Mouse (Mus musculus) lung, adult 2 months (tissue): ENCODE results near the gene Crat. TPM values are rescaled to one million over a fixed set of nuclear protein-coding genes. Genes with fewer than 3 reads are reported as not detected.

ENCODE experiments used
- DNase-seq: peaks from one replicate; pipeline ENCODE4 v3.0.0; 2022
- H3K4me1 ChIP-seq: fragments of 200-500 bp; 2 replicates; pipeline ENCODE4 v1.6.1; 2011; ENCODE audit warnings: low read length; ENCODE audit not compliant: control insufficient read depth, insufficient read depth
- H3K4me3 ChIP-seq: fragments of 200-500 bp; replicated peaks from 2 replicates; pipeline ENCODE3; 2011; ENCODE audit warnings: low read depth, mild to moderate bottlenecking, control low read depth, low read length; ENCODE audit errors: extremely low read depth
- CTCF ChIP-seq: fragments of 200-500 bp; IDR thresholded peaks from 2 replicates; pipeline ENCODE4 v1.5.1; 2011; ENCODE audit warnings: mild to moderate bottlenecking, low read length, control low read depth; ENCODE audit not compliant: insufficient read depth
- POLR2A ChIP-seq: fragments of 200-500 bp; IDR thresholded peaks from 2 replicates; pipeline ENCODE4 v1.6.1; 2011; ENCODE audit warnings: low read depth, mild to moderate bottlenecking, control low read depth, low read length, borderline replicate concordance; ENCODE audit errors: extremely low read depth
- whole genome bisulfite sequencing: fragments of 180-500 bp; shearing (Covaris S2); methylation state at CpG from one replicate; pipeline ENCODE4 v1.1.7; 2018; 5-methylcytosine and 5-hydroxymethylcytosine counted together
- polyA plus RNA-seq: library from polyadenylated mRNA; depleted of rRNA; stranded (reverse); fragments of >200 nt; gene quantifications from 2 replicates; pipeline ENCODE4 v1.2.3, GENCODE M21; 2012

The Crat gene
- polyA plus RNA-seq, 1 experiment, result 103 TPM

- 78% methylated on average over 10 of the region's 10 CpGs for WGBS
- H3K4me3 ChIP-seq, result no peak overlapping the region
- no peaks in the 10 kb centered on the region for H3K4me1 ChIP-seq
- TF ChIP-seq POLR2A (no peak), CTCF (no peak)
- DNase-seq, result no peak
Measured at GRCm38 (mm10) chr2:30380564-30381376, 34.8 kb downstream of the Crat start.

- no peaks in the 10 kb centered on the region for H3K4me1 ChIP-seq
- DNase-seq, result no peak
- TF ChIP-seq POLR2A, result no peak
- no peak for TF ChIP-seq CTCF
- WGBS, result 77% methylated on average over 7 of the region's 7 CpGs
- H3K4me3 ChIP-seq, result no peak overlapping the region
Measured at GRCm38 (mm10) chr2:30379307-30379706, 36.3 kb downstream of the Crat start.

DNA sequence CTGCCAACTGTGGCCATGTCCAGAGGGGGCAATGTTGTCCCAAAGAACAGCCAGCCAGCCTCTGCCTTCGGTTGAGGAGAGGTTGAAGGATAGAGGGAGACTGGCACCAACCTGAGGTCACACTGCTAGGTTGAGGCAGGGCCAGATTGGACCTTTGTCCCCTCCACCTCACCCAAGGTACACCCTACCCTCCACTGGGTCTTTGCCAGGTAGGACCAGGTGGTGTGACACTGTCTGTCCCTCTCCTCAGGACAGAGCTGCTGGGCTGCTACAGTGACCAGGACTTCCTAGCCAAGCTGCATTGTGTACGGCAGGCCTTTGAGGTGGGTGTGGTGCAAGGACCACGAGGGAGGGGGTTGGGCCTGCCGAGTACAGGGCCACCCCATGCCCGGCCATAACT, 37.9 kb downstream of the Crat start:
- Histone ChIP-seq H3K4me1 (no peaks in the 10 kb centered on the region), H3K4me3 (no peak overlapping the region)
- TF ChIP-seq CTCF (no peak), POLR2A (no peak)
- DNase-seq, result no peak
- 84% methylated on average over 5 of the region's 5 CpGs for WGBS

GRCm38 (mm10) chr2:30375893-30376292, 39.7 kb downstream of the Crat start:
- TF ChIP-seq POLR2A, result no peak
- TF ChIP-seq CTCF, result no peak
- 89% methylated on average over 10 of the region's 10 CpGs for WGBS
- DNase-seq, result no peak
- no peak overlapping the region for H3K4me3 ChIP-seq
- no peaks in the 10 kb centered on the region for H3K4me1 ChIP-seq

DNA sequence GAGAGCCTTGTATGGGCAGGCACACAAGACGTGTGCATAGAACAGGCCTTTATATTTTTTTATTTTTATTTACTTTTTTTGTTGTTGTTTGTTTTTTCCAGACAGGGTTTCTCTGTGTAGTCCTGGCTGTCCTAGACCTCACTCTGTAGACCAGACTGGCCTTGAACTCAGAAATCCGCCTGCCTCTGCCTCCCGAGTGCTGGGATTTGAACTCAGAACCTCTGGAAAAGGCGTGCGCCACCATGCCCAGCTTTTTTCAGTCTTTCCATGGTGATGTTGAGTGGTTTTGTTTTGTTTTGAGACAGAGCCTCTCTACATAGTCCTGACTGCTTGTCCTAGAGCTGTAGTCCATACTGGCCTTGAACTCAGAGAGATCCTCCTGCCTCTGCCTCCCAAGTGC, 42.9 kb downstream of the Crat start:
- 97% methylated on average over 5 of the region's 5 CpGs for WGBS
- no peak for DNase-seq
- TF ChIP-seq CTCF, result no peak
- TF ChIP-seq POLR2A, result no peak
- H3K4me1 ChIP-seq, result no peaks in the 10 kb centered on the region
- no peak overlapping the region for H3K4me3 ChIP-seq

DNA sequence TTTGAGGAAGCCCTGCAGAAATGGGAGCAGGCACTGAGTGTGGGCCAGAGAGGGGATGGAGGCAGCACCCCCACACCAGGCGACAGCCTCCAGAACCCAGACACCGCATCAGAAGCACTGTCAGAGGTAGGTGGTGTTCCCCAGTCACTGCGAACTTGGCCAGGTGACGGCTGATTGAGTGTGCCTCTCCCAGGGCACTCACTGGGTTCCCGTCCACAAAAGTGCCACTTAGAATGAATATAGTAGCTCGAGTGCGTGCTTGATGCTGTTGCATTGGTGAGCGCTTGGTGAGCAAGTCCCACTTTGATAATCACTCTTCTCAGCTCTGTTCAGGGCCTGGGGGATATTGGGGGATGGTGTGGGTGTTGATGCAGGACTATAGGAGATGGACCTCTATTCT, 44.1 kb downstream of the Crat start:
- DNase-seq, result peak; percentile 64
- TF ChIP-seq POLR2A (no peak), CTCF (no peak)
- Histone ChIP-seq H3K4me3 (no peak overlapping the region), H3K4me1 (no peaks in the 10 kb centered on the region)
- WGBS, result 78% methylated on average over 8 of the region's 8 CpGs

GRCm38 (mm10) chr2:30366203-30366602, 49.4 kb downstream of the Crat start:
- 44% methylated on average over 5 of the region's 5 CpGs for WGBS
- DNase-seq, result no peak
- Histone ChIP-seq H3K4me3 (no peak overlapping the region), H3K4me1 (no peaks in the 10 kb centered on the region)
- TF ChIP-seq POLR2A (no peak), CTCF (no peak)

- TF ChIP-seq CTCF (no peak), POLR2A (no peak)
- WGBS, result 64% methylated on average over 2 of the region's 2 CpGs
- Histone ChIP-seq H3K4me1 (no peaks in the 10 kb centered on the region), H3K4me3 (no peak overlapping the region)
- DNase-seq, result no peak
Measured at GRCm38 (mm10) chr2:30365281-30366069, 50.1 kb downstream of the Crat start.

DNA sequence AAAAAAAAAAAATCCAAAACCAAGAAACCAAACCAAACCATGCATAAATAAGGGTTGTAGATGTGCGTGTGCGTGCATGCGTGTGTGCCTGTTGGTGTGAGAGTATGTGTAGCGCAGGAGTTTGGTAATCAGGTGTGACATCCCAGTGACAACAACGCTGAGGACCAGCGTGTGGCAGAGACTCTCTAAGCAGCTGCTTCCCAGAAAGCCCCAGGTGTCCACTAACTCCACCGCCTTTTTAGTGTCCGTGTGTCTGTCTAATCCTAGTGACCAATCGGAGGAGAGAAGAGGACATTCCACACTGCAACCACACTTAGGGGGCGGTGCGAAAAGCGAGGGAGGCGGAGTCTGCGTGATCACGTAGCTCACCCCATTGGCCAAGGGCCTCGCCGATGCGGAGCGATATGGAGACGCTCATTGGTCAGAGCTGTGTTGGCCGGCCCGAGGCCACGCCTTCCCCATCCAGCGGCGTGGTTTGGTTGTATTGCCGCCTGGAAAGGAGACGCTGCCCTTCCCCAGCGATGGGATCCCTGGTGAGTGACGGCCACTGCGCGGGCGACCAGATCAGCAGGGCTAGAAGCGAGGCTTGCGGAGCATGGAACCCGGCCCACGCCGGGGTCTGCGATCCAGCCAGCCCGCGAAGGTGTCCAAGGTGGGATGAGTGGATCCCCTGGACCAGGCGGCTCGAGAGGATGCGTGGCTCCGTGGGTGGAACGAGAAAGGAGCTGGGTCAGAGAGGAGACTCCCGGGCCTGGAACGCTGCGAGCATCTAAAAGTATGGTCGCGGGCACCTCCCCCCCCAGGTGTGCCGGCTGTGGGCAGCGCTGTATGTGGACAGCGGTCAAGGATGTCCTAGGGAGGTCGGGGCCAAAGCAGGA, 51.6 kb downstream of the Crat start, which contains the start of gene Miga2:
Gene Miga2 (plus strand): TSS at position 461 of the 878 bp plus-strand sequence.
- Histone ChIP-seq H3K4me1 (no peaks in the 10 kb centered on the region), H3K4me3 (peak within 1 kb of the TSS; percentile 80)
- TF ChIP-seq POLR2A, result peak; percentile 76; the same call in 1 of the 2 replicates
- no peak for TF ChIP-seq CTCF
- WGBS, result under 1% methylated on average over 54 of the region's 54 CpGs
- peak; percentile 98 for DNase-seq

DNA sequence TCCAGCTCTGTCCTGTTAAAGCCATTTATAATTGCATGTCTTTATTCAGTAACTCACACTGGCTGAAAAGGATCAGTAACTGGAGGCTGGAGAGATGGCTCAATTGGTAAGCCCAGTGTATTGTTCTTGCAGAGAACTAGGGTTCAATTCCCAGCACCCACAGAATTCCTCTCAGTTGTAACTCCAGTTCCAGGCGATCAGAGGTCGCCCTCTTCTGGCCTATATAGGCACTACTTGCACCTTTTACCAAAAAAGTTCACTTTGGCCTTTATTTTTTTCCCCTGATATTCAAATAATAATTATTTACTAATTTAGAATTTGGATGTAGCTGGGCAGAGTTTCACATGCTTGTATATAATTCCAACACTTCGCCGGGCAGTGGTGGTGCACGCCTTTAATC, 52.7 kb downstream of the Crat start:
- Histone ChIP-seq H3K4me3 (no peak overlapping the region), H3K4me1 (peaks cover 6% of the 10 kb centered on the region; the same call in 1 of the 2 replicates)
- no peak for DNase-seq
- TF ChIP-seq CTCF (no peak), POLR2A (no peak)
- WGBS, result 75% methylated on average over 5 of the region's 5 CpGs
